ENCODE assay signal across 10 mouse cellular contexts in genomic region chr5:125189625-125190024, GRCm38 (mm10). TPM values are rescaled to one million over a fixed set of nuclear protein-coding genes. Genes with fewer than 3 reads are reported as not detected.
DNase-seq lines count a peak whose midpoint lies in the region; ATAC-seq and TF ChIP-seq lines count a peak whose summit lies in the region.
"Had no signal": no experiment of that assay in that cellular context is flagged by ENCODE, and none has a peak within 500 bp of the region (broad histone marks: within the 10 kb centered on the region; RNA-seq: fewer than 3 reads in every experiment).

No protein-coding gene starts in this region.

- H3K4me2 ChIP-seq in forebrain, embryonic 12.5 days = no peak overlapping the region
- H3K4me2 ChIP-seq in midbrain, embryonic 13.5 days (replicated peaks) = no peak overlapping the region
- H3K4me2 ChIP-seq: limb, embryonic 15.5 days had no signal

- ATAC-seq in forebrain, embryonic 12.5 days (ENCODE audit: low FRiP score) = no peak
- ATAC-seq in erythroblast, adult 5-6 weeks (replicated peaks; ENCODE audit: low FRiP score, poor library complexity, severe bottlenecking) = peak; percentile 56
- 0 out of 2 replicates have a peak, but pooled peaks have one; percentile 61 for ATAC-seq in midbrain, embryonic 13.5 days

- peaks cover 22% of the 10 kb centered on the region for H3K27me3 ChIP-seq in forebrain, embryonic 10.5 days (ENCODE audit: poor library complexity, severe bottlenecking)
- peaks cover 11% of the 10 kb centered on the region; the same call in 1 of the 2 replicates for H3K27me3 ChIP-seq in forebrain, embryonic 12.5 days
- peaks cover 14% of the 10 kb centered on the region for H3K27me3 ChIP-seq in midbrain, embryonic 13.5 days
- H3K27me3 ChIP-seq: limb, embryonic 15.5 days; Patski had no signal

- TF ChIP-seq POLR2A in bone marrow macrophage, adult 2 months (IDR thresholded peaks at IDR 0.05; ENCODE audit: borderline replicate concordance, low read depth, low read length) = no peak

- H3K27ac ChIP-seq in forebrain, embryonic 10.5 days = no peak overlapping the region; the same call in 1 of the 2 replicates
- H3K27ac ChIP-seq in forebrain, embryonic 12.5 days = no peak overlapping the region
- no peak overlapping the region for H3K27ac ChIP-seq in bone marrow macrophage, adult 2 months (ENCODE audit: insufficient read depth, low read depth, low read length)
- H3K27ac ChIP-seq in midbrain, embryonic 13.5 days = no peak overlapping the region
- H3K27ac ChIP-seq: limb, embryonic 15.5 days had no signal

- H3K4me3 ChIP-seq in forebrain, embryonic 10.5 days = no peak overlapping the region
- H3K4me3 ChIP-seq in forebrain, embryonic 12.5 days (replicated peaks) = no peak overlapping the region
- H3K4me3 ChIP-seq in bone marrow macrophage, adult 2 months (ENCODE audit: insufficient read depth, low read length) = no peak overlapping the region
- no peak overlapping the region for H3K4me3 ChIP-seq in midbrain, embryonic 13.5 days (replicated peaks)
- H3K4me3 ChIP-seq: limb, embryonic 15.5 days had no signal

- H3K4me1 ChIP-seq in forebrain, embryonic 10.5 days = peaks cover 48% of the 10 kb centered on the region
- H3K4me1 ChIP-seq in forebrain, embryonic 12.5 days = peaks cover 23% of the 10 kb centered on the region
- peaks cover 10% of the 10 kb centered on the region for H3K4me1 ChIP-seq in bone marrow macrophage, adult 2 months (ENCODE audit: control insufficient read depth, insufficient read depth, low read length)
- H3K4me1 ChIP-seq in midbrain, embryonic 13.5 days (replicated peaks) = peaks cover 21% of the 10 kb centered on the region

- DNase-seq in forebrain, embryonic 10.5 days (ENCODE audit: extremely low spot score, low spot score) = peak; percentile 56
- peak; percentile 91 for DNase-seq in induced T-regulatory cell, adult 2 months (ENCODE audit: low read depth)
- peak; percentile 57 to 73 for DNase-seq in left cerebral cortex, postnatal 25 days (ENCODE audit: low spot score in 2 of 2)
- peak; percentile 81 to 94 for DNase-seq in spleen, postnatal 4 days (ENCODE audit: low spot score in 2 of 2)

- intact Hi-C loops in left cerebral cortex, postnatal 25 days (cut with DNase I) = loop anchor here (10.0 kb wide), 2 partner anchors 175 to 285 kb away; no protein-coding TSS in a partner anchor

- H3K36me3 ChIP-seq in forebrain, embryonic 10.5 days (replicated peaks) = no peaks in the 10 kb centered on the region
- H3K36me3 ChIP-seq in forebrain, embryonic 12.5 days (replicated peaks) = no peaks in the 10 kb centered on the region
- H3K36me3 ChIP-seq in midbrain, embryonic 13.5 days = no peaks in the 10 kb centered on the region
- H3K36me3 ChIP-seq: limb, embryonic 15.5 days had no signal

- 50% methylated on average over 11 of the region's 11 CpGs for WGBS in forebrain, embryonic 10.5 days
- 39% methylated on average over 11 of the region's 11 CpGs for WGBS in forebrain, embryonic 12.5 days
- 48% methylated on average over 11 of the region's 11 CpGs for WGBS in midbrain, embryonic 13.5 days

- peaks cover 7% of the 10 kb centered on the region; the same call in 1 of the 2 replicates for H3K9me3 ChIP-seq in forebrain, embryonic 10.5 days
- H3K9me3 ChIP-seq in forebrain, embryonic 12.5 days = no peaks in the 10 kb centered on the region
- H3K9me3 ChIP-seq in midbrain, embryonic 13.5 days = no peaks in the 10 kb centered on the region
- H3K9me3 ChIP-seq: limb, embryonic 15.5 days had no signal

- TF ChIP-seq CTCF in bone marrow macrophage, adult 2 months (IDR thresholded peaks at IDR 0.05; ENCODE audit: low read depth, low read length) = peak; percentile 65

- no peak overlapping the region for H3K9ac ChIP-seq in forebrain, embryonic 12.5 days
- H3K9ac ChIP-seq in midbrain, embryonic 13.5 days (replicated peaks) = no peak overlapping the region
- H3K9ac ChIP-seq: limb, embryonic 15.5 days had no signal

RNA-seq across cellular contexts. Expression of gene Ncor2, which starts 10.6 kb away (rescaled TPM):
- 15.7 and 17.8 TPM in 2 replicates for polyA plus RNA-seq in forebrain, embryonic 10.5 days (2016; fragmentation: Nextera tagmentation; extraction: Ambion mirVana)
- polyA plus RNA-seq in forebrain, embryonic 12.5 days (2016; fragmentation: Nextera tagmentation; extraction: Ambion mirVana) = 26.0 and 27.0 TPM in 2 replicates
- 61.5 and 71.5 TPM in 2 replicates for polyA plus RNA-seq in bone marrow macrophage, adult 2 months (2012; ENCODE audit: insufficient read depth, insufficient read length, missing spikeins)
- 15.8 and 18.2 TPM in 2 replicates for total RNA-seq in erythroblast, adult 5-6 weeks (2015; ENCODE audit: low replicate concordance)
- 6.0 and 8.0 TPM in 2 replicates for total RNA-seq in erythroblast, adult 5-6 weeks (2017; ENCODE audit: low replicate concordance)
- 100 to 1,000 TPM; 183 to 200 TPM for total RNA-seq in left cerebral cortex, postnatal 25 days (2021)
- polyA plus RNA-seq in midbrain, embryonic 13.5 days (2015; fragmentation: Nextera tagmentation; extraction: Ambion mirVana) = 20.2 and 22.6 TPM in 2 replicates
